Mouse (Mus musculus) MEL (cell line): ENCODE measurements around the gene Rpl35a.

Experiments used
- POLR2A ChIP-seq, 2 experiments: IDR thresholded peaks; 2 replicates each; pipeline ENCODE4 v1.6.1; 2011 to 2012; ENCODE audit warnings: low read length in 2 of 2, mild to moderate bottlenecking in 2 of 2, control low read depth in 1 of 2, improper control_type of control experiment in 1 of 2, low read depth in 1 of 2, moderate library complexity in 1 of 2; ENCODE audit not compliant: control insufficient read depth in 1 of 2, insufficient read depth in 1 of 2, poor library complexity in 1 of 2
- TBP ChIP-seq: IDR thresholded peaks from 2 replicates; pipeline ENCODE4 v1.8.0; 2011; ENCODE audit warnings: low read depth, low read length, improper control_type of control experiment

DNA sequence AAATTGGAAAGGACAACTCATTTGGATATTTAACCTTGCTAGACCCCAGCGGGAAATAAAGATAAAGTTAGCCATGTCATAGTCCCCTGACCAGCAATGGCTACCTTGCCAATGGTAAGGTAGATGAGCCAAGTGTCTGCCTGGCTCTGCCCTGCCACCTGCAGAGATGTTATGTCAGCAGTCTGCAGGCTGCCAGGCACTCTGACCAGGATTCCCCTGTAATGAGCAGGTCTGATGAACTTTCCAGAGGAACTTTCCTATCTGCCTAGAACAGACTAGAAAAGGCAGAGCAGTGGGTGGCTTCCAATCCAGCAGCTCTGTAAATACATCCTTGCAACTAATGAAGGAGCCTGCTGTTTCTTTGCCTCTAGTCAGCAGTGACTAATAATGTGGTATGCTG is 41.3 kb upstream of the Rpl35a start:
- TF ChIP-seq POLR2A (IDR thresholded peaks at IDR 0.05; ENCODE audit: control insufficient read depth in 1 of 2, insufficient read depth in 1 of 2, low read depth in 1 of 2, low read length in 2 of 2, poor library complexity in 1 of 2) (no peak), TBP (no peak)
